Mouse (Mus musculus) heart, adult 8-10 months (tissue): ENCODE results near the gene Itm2a. TPM values are rescaled to one million over a fixed set of nuclear protein-coding genes. Genes with fewer than 3 reads are reported as not detected.

Experiments
- DNase-seq: peaks from one replicate; pipeline ENCODE4 v3.0.0; 2022; ENCODE audit warnings: low spot score
- total RNA-seq, 4 experiments: library from RNA; stranded (reverse); gene quantifications; 2 replicates each; pipeline ENCODE4 v1.2.4; 2022

Itm2a gene
- total RNA-seq: 1 to 10 TPM; 7.8 to 9.9 (median 8.7) TPM

- peak; percentile 0 for DNase-seq
These were observed at the start of gene Itm2a for GRCm38 (mm10) chrX:107402915-107403912. Gene Itm2a, minus strand, starts transcription at chrX:107403376.

- DNase-seq: no peak
These were observed 32.7 kb upstream of the Itm2a start for GRCm38 (mm10) chrX:107435887-107436286.

- DNase-seq: no peak
These were observed 18.1 kb upstream of the Itm2a start for GRCm38 (mm10) chrX:107421304-107421703.

- no peak for DNase-seq
These were observed 14.2 kb upstream of the Itm2a start for GRCm38 (mm10) chrX:107417345-107417744.

GRCm38 (mm10) chrX:107415999-107416398, 12.8 kb upstream of the Itm2a start:
- DNase-seq: no peak

- DNase-seq: no peak
These were observed 695 bp downstream of the Itm2a start for GRCm38 (mm10) chrX:107402481-107402880.

- DNase-seq: no peak
These were observed 4.1 kb downstream of the Itm2a start for GRCm38 (mm10) chrX:107399087-107399486.

GRCm38 (mm10) chrX:107393256-107393655, 9.9 kb downstream of the Itm2a start:
- no peak for DNase-seq

GRCm38 (mm10) chrX:107375329-107375728, 27.8 kb downstream of the Itm2a start:
- DNase-seq: no peak

Other genes starting within 250 kb of the Itm2a start
- under 1 TPM in 2 of 4 experiments, not detected in 2; 0.32 to 0.46 TPM for gene Gpr174, start 147.5 kb downstream of the Itm2a start, total RNA-seq